Mouse (Mus musculus): ENCODE data around the gene Nfkbil1.

DNA sequence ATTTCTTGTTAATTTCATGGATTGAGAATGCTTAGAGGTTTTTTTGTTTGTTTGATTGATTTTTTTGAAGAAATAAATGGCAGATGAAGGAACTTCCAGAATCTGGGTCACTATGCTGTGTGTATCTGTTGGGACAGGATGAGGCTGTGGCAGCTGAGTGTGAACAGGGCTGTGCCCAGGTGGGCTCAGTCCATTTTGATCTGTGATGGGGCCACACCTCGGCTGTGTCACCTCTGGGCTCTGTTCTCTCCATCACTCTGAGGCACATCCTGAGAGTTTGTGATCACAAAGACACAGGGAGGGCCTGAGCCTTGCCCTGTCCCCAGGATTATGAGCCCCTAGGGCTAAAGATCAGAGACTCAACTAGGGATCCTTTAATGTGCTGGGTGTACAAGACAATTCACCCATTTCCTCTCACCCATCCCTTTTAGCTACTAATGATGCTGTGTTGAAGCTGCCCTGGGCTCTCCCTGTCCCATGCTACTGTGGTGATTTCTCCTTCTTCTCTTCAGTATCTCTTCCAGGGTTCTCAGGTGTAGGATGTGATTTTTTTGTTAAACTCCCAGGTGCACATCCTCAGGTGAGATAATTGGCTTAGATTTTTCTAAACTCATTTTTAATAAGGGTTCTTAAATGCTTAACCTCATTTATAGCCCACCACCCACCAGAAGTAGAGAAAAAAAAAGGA is 32.0 kb upstream of the Nfkbil1 start:
- TF ChIP-seq POLR2A (IDR thresholded peaks at IDR 0.05; ENCODE audit: control insufficient read depth, extremely low read depth, insufficient read depth, low read length, poor library complexity) (no peak), CTCF (IDR thresholded peaks at IDR 0.05; ENCODE audit: borderline replicate concordance, control insufficient read depth, extremely low read depth, insufficient read depth, low read length, poor library complexity) (no peak)

Measured in thymus, adult 2 months (tissue).